Mouse (Mus musculus): ENCODE data around the gene Rdm1. TPM values are rescaled to one million over a fixed set of nuclear protein-coding genes. Genes with fewer than 3 reads are reported as not detected.
A peak's percentile ranks its signal among the peaks of the same experiment; 100 is the strongest.
"Not testable (repeated sequence)": the region's sequence is repeated elsewhere in the genome, so short reads cannot be mapped to it uniquely, and the experiment has no call there.

Rdm1 gene
- polyA plus RNA-seq, 1 experiment from 2014 or later, result 11.1 TPM

DNA sequence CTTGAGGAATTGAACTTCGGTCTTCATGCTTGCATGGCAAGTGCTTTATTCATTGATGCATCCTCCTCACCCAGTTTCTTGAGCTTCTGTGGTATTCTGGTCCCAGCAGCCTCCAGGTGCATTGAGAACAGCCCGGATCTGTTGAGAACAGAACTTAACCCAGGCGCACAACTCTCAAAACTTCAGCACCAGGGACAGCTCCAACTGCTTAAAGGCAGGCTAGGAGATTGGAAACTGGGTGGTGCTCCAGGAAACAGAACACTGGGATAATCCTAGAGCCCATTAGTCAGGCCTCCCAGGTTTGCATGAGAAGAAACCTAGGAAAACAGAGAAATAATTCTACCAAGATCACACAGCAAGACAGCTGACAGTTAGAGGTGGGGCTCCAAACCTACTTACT lies 24.5 kb upstream of the Rdm1 start:
- no peak overlapping the region for H3K9ac ChIP-seq
- no peak overlapping the region for H3K4me2 ChIP-seq
- H3K27me3 ChIP-seq (replicated peaks), result no peaks in the 10 kb centered on the region
- ATAC-seq (replicated peaks), result no peak
- H3K4me3 ChIP-seq, result no peak overlapping the region
- no peaks in the 10 kb centered on the region for H3K9me3 ChIP-seq
- WGBS, result 24% methylated on average over 3 of the region's 3 CpGs
- H3K4me1 ChIP-seq, result peaks cover 6% of the 10 kb centered on the region
- H3K27ac ChIP-seq, result no peak overlapping the region
- H3K36me3 ChIP-seq (replicated peaks), result no peaks in the 10 kb centered on the region

DNA sequence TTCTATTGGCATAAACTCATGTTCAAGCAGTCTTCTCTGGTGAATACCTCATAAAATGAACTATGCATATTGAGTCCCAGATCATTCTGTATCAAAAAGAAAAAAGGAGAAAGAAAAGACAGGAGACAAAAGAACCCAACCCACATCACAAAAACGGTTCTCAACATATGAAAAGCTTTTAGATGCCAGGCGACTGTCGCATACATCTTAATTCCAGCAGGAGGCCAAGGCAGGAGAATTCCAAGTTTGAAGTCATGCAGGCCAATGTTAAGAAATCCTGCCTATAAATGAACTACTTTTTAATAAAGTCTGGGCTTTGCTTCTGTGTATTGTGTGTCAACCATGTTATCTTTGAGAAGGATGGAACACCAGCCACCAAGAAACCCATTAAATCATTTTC lies 22.9 kb upstream of the Rdm1 start:
- H3K4me1 ChIP-seq, result peaks cover 6% of the 10 kb centered on the region
- no peaks in the 10 kb centered on the region for H3K36me3 ChIP-seq (replicated peaks)
- H3K9me3 ChIP-seq, result no peaks in the 10 kb centered on the region
- peak overlapping the region; percentile 54 for H3K4me2 ChIP-seq
- WGBS, result 5% methylated on average over 3 of the region's 3 CpGs
- H3K27me3 ChIP-seq (replicated peaks), result no peaks in the 10 kb centered on the region
- ATAC-seq (replicated peaks), result no peak
- H3K4me3 ChIP-seq, result peak overlapping the region; percentile 38
- peak overlapping the region; percentile 45 for H3K9ac ChIP-seq
- peak overlapping the region; percentile 58; the same call in 1 of the 2 replicates for H3K27ac ChIP-seq

DNA sequence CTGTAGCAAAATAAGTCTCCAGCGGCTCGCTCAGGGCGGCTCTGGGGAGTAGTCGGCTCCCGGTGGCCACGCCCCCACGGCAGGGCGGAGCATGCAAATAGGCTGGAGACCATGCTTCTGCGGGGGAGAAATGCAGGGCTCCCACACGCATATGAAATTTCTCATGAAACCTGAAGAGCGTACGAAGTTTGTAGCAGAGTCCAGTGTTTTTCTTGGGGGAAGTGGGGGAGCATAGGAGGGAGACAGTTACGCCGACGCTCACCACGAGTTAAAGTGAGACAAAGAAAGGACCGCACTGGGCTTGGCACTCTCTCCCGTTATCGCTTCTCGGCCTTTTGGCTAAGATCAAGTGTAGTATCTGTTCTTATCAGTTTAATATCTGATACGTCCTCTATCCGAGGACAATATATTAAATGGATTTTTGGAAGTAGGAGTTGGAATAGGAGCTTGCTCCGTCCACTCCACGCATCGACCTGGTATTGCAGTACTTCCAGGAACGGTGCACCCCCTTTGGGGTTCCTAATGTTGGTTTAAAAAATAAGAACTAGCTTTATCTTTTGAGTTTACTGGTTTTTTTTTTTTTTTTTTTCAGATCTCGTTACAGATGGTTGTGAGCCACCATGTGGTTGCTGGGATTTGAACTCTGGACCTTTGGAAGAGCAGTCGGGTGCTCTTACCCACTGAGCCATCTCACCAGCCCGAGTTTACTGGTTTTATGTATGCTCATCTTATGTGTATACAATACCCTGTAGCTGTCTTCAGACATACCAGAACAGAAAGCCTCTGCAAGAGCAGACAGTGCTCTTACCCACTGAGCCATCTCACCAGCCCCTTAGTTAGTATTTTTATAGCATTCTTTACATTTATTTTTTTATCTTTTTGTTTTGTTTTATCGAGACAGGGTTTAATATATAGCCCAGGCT lies 22.2 kb upstream of the Rdm1 start:
- 2% methylated on average over 30 of the region's 30 CpGs for WGBS
- Histone ChIP-seq H3K4me2 (peak overlapping the region; percentile 54), H3K9ac (peak overlapping the region; percentile 45), H3K27ac (peak overlapping the region; percentile 58; the same call in 1 of the 2 replicates), H3K4me3 (peak overlapping the region; percentile 38)
- ATAC-seq (replicated peaks), result peak; percentile 77
- H3K4me1 ChIP-seq; H3K36me3 ChIP-seq (replicated peaks); H3K27me3 ChIP-seq (replicated peaks); H3K9me3 ChIP-seq: not testable (repeated sequence)

DNA sequence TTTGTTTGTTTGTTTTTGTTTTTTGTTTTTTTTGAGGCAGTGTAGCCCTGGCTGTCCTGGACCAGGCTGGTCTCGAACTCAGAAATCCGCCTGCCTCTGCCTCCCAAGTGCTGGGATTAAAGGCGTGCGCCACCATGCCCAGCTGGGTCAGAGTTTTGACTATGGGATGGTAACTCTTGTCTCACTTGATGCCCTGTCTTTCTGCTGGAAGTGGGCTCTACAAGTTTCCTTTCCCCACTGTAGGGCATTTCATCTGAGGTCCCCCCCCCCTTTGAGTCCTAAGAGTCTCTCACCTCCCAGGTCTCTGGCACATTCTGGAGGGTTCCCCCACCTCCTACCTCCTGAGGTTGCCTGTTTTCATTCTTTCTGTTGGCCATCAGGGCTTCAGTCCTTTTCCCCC lies 19.9 kb upstream of the Rdm1 start:
- not testable (repeated sequence) for ATAC-seq (replicated peaks); H3K4me2 ChIP-seq
- 85% methylated on average over 4 of the region's 4 CpGs for WGBS

DNA sequence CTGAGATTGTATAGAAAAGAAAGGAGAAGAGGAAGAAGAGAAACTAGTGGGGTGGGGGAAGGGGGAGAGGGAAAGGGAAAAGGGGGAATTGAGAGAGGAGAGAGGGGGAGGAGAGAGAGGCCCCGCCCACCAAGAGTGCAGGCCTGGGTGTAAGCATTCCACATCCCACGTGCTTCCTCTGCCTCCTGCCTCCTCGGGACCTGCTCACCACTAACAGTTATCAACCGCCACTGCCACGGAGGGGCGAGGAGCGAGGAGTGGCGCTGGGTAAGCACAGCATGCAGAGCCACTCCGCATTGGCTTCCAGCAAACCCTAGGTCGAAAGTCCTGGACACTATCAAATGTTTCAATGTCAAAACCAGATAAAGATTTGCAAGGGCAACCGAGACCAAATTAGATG lies 16.6 kb upstream of the Rdm1 start:
- Histone ChIP-seq H3K4me1 (0 out of 2 replicates have a peak, but pooled peaks cover 7% of the 10 kb centered on the region), H3K9ac (no peak overlapping the region), H3K27ac (no peak overlapping the region), H3K4me2 (no peak overlapping the region), H3K4me3 (no peak overlapping the region), H3K9me3 (no peaks in the 10 kb centered on the region), H3K36me3 (replicated peaks) (no peaks in the 10 kb centered on the region), H3K27me3 (replicated peaks) (no peaks in the 10 kb centered on the region)
- no peak for ATAC-seq (replicated peaks)
- 41% methylated on average over 11 of the region's 11 CpGs for WGBS

More for the DNA sequence above, 19.9 kb upstream of the Rdm1 start:
- not testable (repeated sequence) for H3K9me3 ChIP-seq; H3K4me1 ChIP-seq; H3K36me3 ChIP-seq (replicated peaks); H3K27me3 ChIP-seq (replicated peaks); H3K27ac ChIP-seq; H3K4me3 ChIP-seq; H3K9ac ChIP-seq

DNA sequence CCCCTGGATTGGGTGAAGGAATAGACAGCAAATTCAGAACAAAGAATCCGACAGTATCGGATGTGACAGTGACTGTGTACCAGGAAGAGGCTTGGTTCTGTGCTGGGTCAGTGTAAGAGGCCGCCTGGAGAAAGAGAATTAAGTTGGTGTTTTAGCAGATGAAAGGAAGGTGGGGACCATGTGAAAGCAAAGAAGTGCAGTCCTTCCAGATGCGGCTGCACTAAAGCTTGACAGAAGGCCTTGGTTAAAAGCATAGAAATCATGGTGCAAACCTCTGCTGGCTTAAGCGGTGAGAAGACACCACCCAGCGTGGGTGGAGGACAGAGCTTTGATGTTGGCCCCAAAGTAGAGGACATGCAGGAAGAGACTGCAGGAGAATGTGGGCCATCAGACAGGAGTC lies 13.4 kb upstream of the Rdm1 start:
- no peak overlapping the region for H3K9ac ChIP-seq
- WGBS, result 75% methylated on average over 6 of the region's 6 CpGs

DNA sequence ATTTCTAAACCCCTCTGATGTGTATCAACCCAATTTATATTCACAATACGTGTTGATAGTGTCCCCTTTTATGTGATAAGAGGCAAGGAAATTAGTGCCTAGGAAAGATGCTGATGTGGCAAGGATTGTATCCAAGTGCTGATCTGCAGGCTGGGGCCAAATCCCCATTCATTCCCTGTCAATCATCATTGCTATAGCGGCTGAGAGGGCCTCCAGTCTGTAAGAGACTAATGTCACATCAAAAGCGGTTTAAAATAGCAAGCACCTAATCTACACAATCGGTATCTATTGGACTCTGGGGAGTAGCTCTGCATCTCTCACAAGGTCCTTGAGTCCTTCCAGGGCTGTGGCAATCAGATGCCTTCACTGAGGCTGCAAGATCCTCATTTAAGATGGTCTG lies 12.9 kb upstream of the Rdm1 start:
- Histone ChIP-seq H3K9me3 (no peaks in the 10 kb centered on the region), H3K4me2 (no peak overlapping the region), H3K4me3 (no peak overlapping the region), H3K36me3 (replicated peaks) (no peaks in the 10 kb centered on the region), H3K27ac (no peak overlapping the region), H3K4me1 (peaks cover 26% of the 10 kb centered on the region), H3K27me3 (replicated peaks) (no peaks in the 10 kb centered on the region), H3K9ac (no peak overlapping the region)
- ATAC-seq (replicated peaks), result no peak
- WGBS, result 31% methylated on average over 4 of the region's 4 CpGs

More for the DNA sequence above, 13.4 kb upstream of the Rdm1 start:
- Histone ChIP-seq H3K4me3 (no peak overlapping the region), H3K9me3 (no peaks in the 10 kb centered on the region), H3K27me3 (replicated peaks) (no peaks in the 10 kb centered on the region), H3K4me2 (no peak overlapping the region), H3K27ac (no peak overlapping the region), H3K4me1 (peaks cover 26% of the 10 kb centered on the region), H3K36me3 (replicated peaks) (no peaks in the 10 kb centered on the region)
- no peak for ATAC-seq (replicated peaks)

DNA sequence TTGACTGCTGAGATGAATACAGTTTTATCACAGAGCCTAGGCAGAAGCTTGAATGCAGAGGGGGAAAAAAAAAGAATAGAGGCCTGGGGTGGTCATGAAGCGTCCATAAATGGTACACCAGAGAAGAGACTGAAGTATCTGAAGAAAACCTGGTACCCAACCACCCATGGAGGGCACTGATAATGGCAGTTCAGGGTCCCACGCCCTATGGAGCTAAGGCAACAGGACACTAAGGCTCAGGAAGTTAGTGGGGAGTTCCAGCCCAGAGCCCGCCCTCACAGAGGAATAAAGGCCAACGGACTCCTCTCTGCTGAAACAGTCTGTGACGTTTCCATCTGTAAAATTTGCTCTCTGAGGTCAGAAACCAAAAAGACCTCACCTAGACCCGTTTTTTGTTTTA lies 11.6 kb upstream of the Rdm1 start:
- no peak overlapping the region for H3K9ac ChIP-seq
- WGBS, result 90% methylated on average over 6 of the region's 6 CpGs
- H3K27ac ChIP-seq, result no peak overlapping the region
- no peak overlapping the region for H3K4me2 ChIP-seq
- H3K36me3 ChIP-seq (replicated peaks), result no peaks in the 10 kb centered on the region
- no peak for ATAC-seq (replicated peaks)
- no peaks in the 10 kb centered on the region for H3K27me3 ChIP-seq (replicated peaks)
- H3K4me1 ChIP-seq, result peaks cover 26% of the 10 kb centered on the region
- no peak overlapping the region for H3K4me3 ChIP-seq
- no peaks in the 10 kb centered on the region for H3K9me3 ChIP-seq

DNA sequence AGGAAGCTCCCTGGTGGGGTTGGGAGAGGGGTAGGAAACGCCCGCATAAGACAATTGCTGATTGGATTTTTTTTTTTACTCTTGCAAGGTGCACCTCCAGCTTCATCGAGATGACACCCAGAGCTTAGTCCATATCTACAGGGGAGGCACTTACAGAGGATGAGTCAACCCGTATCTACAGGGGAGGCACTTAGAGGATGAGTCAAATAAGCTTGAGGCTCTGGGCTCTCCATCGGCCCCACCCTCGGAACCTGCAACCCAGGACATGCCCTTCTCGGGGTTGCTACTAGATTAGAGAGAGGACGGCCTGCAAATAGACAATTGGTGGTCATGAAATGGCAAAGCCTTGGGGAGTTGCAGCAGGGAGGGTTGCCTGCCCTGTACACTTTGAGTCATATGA lies 10.9 kb upstream of the Rdm1 start:
- Histone ChIP-seq H3K4me2 (no peak overlapping the region), H3K36me3 (replicated peaks) (no peaks in the 10 kb centered on the region), H3K4me3 (no peak overlapping the region), H3K27me3 (replicated peaks) (no peaks in the 10 kb centered on the region), H3K27ac (no peak overlapping the region), H3K9me3 (no peaks in the 10 kb centered on the region), H3K9ac (no peak overlapping the region), H3K4me1 (peaks cover 26% of the 10 kb centered on the region)
- ATAC-seq (replicated peaks), result no peak
- WGBS, result 92% methylated on average over 8 of the region's 8 CpGs

DNA sequence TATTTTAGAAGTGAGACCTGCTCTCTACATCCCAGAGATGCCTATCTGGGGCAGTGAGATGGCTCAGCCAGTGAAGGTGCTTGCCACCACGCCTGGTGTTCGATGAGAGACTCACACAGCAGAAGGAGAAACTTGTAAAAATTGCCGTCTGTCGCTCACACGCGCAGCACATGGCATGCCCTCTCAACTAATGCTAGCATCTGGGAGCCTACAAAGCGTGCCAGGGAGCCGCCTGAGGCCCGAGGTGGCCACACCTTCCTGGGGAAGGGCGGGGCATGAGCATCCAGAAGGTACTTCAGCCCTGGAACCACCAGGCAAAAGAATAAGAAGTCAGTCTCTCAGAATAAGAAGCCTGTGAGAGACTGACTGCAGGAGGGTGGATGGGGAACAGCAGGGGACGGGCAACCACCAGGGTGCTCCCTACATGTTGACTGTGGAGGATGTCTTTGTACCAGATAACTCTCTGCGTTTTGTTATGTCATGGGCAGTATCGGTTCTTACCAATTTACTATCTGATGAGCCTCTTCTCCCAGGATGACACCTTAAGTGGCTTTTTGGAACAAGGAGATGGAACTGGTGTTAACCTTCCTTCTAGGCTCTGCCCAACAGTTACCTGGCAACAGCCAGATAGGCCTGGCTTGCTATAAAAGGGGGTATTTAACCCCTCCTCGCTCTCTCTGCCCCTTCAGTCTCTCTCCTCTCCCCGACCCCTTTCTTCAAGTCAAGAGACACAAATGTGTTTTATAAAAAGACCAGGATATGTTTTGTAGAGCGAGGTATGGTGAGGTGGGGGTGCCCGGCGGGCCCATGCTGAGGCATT lies 9.8 kb upstream of the Rdm1 start:
- peak; percentile 50; the same call in 1 of the 2 replicates for ATAC-seq (replicated peaks)
- H3K9me3 ChIP-seq, result no peaks in the 10 kb centered on the region
- H3K4me3 ChIP-seq, result no peak overlapping the region
- peak overlapping the region; percentile 39 for H3K4me2 ChIP-seq
- H3K27ac ChIP-seq, result peak overlapping the region; percentile 65
- WGBS, result 18% methylated on average over 18 of the region's 18 CpGs
- no peak overlapping the region for H3K9ac ChIP-seq
- H3K4me1 ChIP-seq, result peaks cover 26% of the 10 kb centered on the region
- no peaks in the 10 kb centered on the region for H3K36me3 ChIP-seq (replicated peaks)
- no peaks in the 10 kb centered on the region for H3K27me3 ChIP-seq (replicated peaks)

DNA sequence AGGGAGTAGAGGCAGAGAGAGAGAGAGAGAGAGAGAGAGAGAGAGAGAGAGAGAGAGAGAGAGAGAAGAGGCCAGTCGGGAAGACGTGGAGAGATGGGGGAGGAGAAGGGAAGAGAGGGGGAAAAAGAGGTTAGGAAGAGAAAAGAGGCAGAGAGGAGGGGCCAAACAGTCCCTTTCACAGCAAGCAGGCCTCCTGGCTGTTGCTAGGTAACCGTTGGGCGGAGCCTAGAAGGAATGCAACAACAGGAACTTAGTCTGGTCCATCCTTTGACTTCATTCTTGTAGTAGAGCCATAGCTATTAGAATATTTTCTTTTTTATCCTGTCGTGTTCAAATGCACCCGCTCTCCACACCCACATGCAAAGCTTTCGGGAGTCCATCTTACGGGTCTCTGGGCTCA lies 9.1 kb upstream of the Rdm1 start:
- WGBS, result 4% methylated on average over 6 of the region's 8 CpGs

DNA sequence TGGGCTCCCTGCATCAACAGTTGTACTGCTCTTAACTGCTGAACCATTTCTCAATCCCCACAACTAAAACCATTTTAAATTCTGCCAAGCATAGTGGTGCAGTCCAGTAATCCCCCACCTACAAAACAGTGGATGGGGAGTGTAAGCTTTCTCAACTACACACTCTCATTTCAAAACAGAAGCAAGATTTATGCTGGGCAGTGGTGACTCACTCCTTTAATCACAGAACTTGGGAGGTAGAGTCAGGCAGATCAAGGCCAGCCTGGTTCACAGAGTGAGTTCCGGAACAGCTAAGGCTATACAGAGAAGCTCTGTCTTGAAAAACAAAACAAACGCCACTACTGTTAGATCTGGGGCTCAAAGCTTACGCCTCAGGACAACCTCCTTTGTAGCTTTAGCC lies 8.4 kb upstream of the Rdm1 start:
- H3K4me3 ChIP-seq, result no peak overlapping the region
- no peak overlapping the region for H3K4me2 ChIP-seq
- H3K36me3 ChIP-seq (replicated peaks), result no peaks in the 10 kb centered on the region
- H3K27ac ChIP-seq, result no peak overlapping the region; the same call in 1 of the 2 replicates
- no peaks in the 10 kb centered on the region for H3K9me3 ChIP-seq
- H3K9ac ChIP-seq, result no peak overlapping the region
- ATAC-seq (replicated peaks), result no peak
- H3K4me1 ChIP-seq, result peaks cover 26% of the 10 kb centered on the region
- H3K27me3 ChIP-seq (replicated peaks), result no peaks in the 10 kb centered on the region
- WGBS, result 63% methylated on average over 3 of the region's 3 CpGs

More for the DNA sequence above, 9.1 kb upstream of the Rdm1 start:
- ATAC-seq (replicated peaks), result peak; percentile 69; the same call in 1 of the 2 replicates
- H3K9me3 ChIP-seq, result no peaks in the 10 kb centered on the region
- peak overlapping the region; percentile 65 for H3K27ac ChIP-seq
- peak overlapping the region; percentile 39 for H3K4me2 ChIP-seq
- H3K36me3 ChIP-seq (replicated peaks), result no peaks in the 10 kb centered on the region
- H3K4me3 ChIP-seq, result no peak overlapping the region
- no peaks in the 10 kb centered on the region for H3K27me3 ChIP-seq (replicated peaks)
- no peak overlapping the region for H3K9ac ChIP-seq
- peaks cover 26% of the 10 kb centered on the region for H3K4me1 ChIP-seq
